17 mouse cellular contexts compared by ENCODE assay signal in genomic region chr6:87233111-87233510, GRCm38 (mm10).
"Had no signal": no experiment of that assay in that cellular context is flagged by ENCODE, and none has a peak within 500 bp of the region (broad histone marks: within the 10 kb centered on the region; RNA-seq: fewer than 3 reads in every experiment).

No protein-coding gene starts in this region.

- H3K4me1 ChIP-seq: liver, embryonic 15.5 days had no signal

- ATAC-seq: liver, embryonic 12.5 days had no signal

- H3K9me3 ChIP-seq: liver, embryonic 12.5 days; liver, embryonic 15.5 days had no signal

- H3K36me3 ChIP-seq: liver, embryonic 12.5 days; liver, embryonic 15.5 days had no signal

- H3K4me3 ChIP-seq: layer of hippocampus, adult 2 months; left cerebral cortex, adult 2 months; liver, embryonic 12.5 days; liver, embryonic 15.5 days; lung, embryonic 15.5 days had no signal

- H3K9ac ChIP-seq: liver, embryonic 12.5 days; liver, embryonic 15.5 days; lung, embryonic 15.5 days had no signal

- H3K27ac ChIP-seq: kidney, postnatal 0 days; layer of hippocampus, adult 2 months; left cerebral cortex, adult 2 months; liver, embryonic 12.5 days; liver, embryonic 15.5 days; lung, embryonic 15.5 days; stomach, postnatal 0 days had no signal

- DNase-seq: kidney, adult 2 months; kidney, postnatal 25 days; layer of hippocampus, postnatal 36 days; lung, adult 18-20 months; lung, postnatal 10 days; lung, postnatal 4 days; midbrain, embryonic 14.5 days; thymus, adult 2 months; thymus, postnatal 14 days had no signal

- H3K4me2 ChIP-seq: liver, embryonic 12.5 days; liver, embryonic 15.5 days; lung, embryonic 15.5 days; midbrain, embryonic 11.5 days had no signal

- H3K27me3 ChIP-seq: liver, embryonic 12.5 days; lung, embryonic 15.5 days had no signal
